Mouse (Mus musculus) layer of hippocampus, postnatal 14 days (tissue): ENCODE measurements around the gene Zfp982. TPM values are rescaled to one million over a fixed set of nuclear protein-coding genes. Genes with fewer than 3 reads are reported as not detected.
"Not testable (repeated sequence)": the region's sequence is repeated elsewhere in the genome, so short reads cannot be mapped to it uniquely, and the experiment has no call there.

Experiments used
- DNase-seq, 2 experiments: peaks; one replicate each; pipeline ENCODE4 v3.0.0; 2021 to 2022; ENCODE audit warnings: low spot score in 2 of 2, mixed read lengths in 1 of 2
- total RNA-seq, 2 experiments: library from RNA; stranded (reverse); gene quantifications; 2 replicates each; pipeline ENCODE4 v1.2.3; 2021

The Zfp982 gene
- total RNA-seq, 2 experiments from 2014 or later, result 3.7 to 4.1 TPM

DNA sequence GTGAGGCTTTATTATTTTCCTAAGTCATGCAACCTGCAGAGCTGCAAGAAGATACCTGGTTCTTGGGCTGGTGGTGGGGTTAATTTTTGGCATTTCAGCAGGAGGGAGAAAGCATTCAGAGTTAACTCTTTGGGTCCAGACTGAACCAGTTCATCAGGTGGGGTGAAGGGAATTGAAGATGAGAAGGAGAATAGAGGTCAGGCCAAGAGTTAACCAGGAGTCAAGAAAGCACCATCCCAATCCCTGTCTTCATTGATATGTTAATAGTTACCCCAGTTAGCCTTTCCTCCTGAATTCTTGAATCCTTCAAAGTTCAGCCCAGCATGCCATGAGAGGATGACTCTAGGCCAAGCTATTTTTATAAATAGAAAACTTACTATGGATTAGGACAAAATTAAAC, 65.8 kb downstream of the Zfp982 start:
- not testable (repeated sequence) for DNase-seq

DNA sequence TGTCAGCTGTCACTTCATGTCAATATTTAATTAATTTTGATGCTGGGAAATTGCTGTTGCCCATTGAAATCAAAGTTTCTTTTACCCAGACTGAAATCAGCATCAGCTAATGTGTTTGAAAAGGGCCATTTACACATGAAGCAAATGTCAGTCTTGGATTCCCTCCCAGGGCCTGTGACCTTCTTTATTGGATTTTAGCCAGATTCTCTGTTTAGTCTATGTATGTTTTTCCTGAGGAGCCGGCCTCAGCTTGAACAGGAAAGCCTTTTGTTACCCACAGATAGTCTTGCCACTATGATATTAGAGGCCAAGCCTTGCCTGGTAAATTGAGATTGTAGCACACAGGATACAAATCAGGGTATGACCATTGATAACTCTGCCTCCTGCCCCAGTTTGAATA, 66.9 kb downstream of the Zfp982 start:
- DNase-seq, result not testable (repeated sequence)

Other genes starting within 250 kb of the Zfp982 start
- under 1 TPM in 1 of 2 experiments, not detected in 1; 0.31 TPM for gene Zfp988, start 186.7 kb upstream of the Zfp982 start, total RNA-seq
- not detected for gene Zfp978, start 131.1 kb upstream of the Zfp982 start, total RNA-seq
- under 1 TPM; 0.28 to 0.29 TPM for gene Gm16503, start 47.8 kb downstream of the Zfp982 start, total RNA-seq
- not detected for gene Zfp985, start 60.9 kb downstream of the Zfp982 start, total RNA-seq
- gene Zfp979, start 150.1 kb downstream of the Zfp982 start, total RNA-seq, result under 1 TPM; 0.55 to 0.76 TPM
- gene Zfp534, start 210.1 kb downstream of the Zfp982 start, total RNA-seq, result not detected